Mouse (Mus musculus): ENCODE measurements around the gene Olfr1131.
"Not testable (repeated sequence)": the region's sequence is repeated elsewhere in the genome, so short reads cannot be mapped to it uniquely, and the experiment has no call there.

The Olfr1131 gene

DNA sequence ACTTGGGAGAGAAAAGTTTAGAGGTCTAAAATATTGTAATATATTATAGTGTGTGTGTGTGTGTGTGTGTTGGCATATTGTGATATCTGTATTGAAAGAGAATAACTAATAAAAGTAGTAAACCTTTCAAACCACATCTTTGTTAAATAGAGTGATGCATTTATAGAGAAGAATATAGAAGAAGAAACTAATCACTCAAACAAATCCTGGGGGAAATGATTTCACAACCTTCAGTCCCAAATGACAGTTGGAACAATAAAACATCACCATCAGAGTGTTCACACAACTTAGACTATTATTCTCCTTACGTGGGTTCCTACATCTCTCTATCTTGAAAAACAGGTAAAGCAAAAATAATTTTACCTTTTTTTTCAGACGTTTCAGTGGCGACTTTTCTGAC lies at the start of gene Olfr1131:
Gene Olfr1131 (plus strand): TSS at position 301 of the 400 bp plus-strand sequence.
- in situ Hi-C loops (cut with MboI): no loop called here

DNA sequence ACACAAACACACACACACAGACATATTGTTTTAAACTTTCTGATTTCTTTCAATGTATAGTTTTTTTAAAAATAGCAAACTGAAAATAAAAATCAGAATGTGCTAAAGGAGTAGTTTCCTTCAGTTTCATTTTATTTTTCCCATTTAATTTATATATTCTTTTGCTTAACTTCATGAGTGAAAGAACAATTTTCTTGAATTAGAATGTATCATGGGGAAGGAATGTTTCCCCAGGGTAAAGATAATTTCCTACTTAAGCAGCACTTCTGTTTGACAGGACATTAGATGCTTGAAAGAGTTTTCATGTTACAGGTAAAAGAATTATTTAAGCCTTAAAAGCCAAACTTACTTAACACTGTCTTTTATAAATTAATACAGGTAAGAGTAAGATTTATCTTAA lies 21.0 kb upstream of the Olfr1131 start, which contains the start of gene Olfr1130:
Gene Olfr1130 (plus strand): TSS at position 301 of the 400 bp plus-strand sequence.
- in situ Hi-C loops (cut with MboI): not testable (repeated sequence)

DNA sequence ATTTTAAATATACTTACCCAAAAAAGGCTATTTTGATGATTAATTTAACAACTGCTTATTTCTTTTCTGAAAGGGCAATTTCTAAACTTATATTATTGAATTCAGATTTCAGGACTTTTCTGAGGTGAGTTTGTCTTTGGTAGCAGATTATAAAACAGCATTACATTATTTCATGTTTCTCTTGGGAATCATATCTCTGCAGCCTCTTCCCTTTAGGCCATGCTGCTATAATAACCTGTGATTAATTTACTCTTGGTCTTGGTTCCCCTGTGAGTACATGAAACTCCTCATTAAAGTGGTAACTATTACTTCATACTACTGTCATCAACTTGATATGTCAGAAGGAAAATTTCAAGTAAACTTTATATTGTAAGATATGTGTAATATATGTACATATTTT lies 10.5 kb downstream of the Olfr1131 start, which contains the start of gene Olfr1132:
Gene Olfr1132 (minus strand): TSS at position 101 of the 400 bp plus-strand sequence.
- in situ Hi-C loops (cut with MboI): no loop called here

DNA sequence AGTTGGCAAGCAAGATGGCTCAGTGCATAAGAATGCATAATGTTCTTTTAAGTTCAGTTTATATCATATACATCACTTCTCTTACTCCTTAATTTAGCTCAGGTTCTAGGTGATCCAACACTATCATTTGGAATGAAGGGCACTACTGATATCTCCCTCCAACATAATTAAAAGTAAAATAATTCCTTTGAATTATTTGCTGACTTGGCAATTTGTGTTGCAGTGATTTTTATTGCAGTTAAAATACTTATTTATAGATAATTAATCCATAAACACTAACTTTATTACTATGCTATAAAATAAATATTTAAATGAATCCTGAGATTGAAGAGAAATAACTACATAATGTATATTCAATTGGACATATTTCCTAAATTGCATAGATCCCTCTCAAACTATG lies 15.5 kb downstream of the Olfr1131 start:
- in situ Hi-C loops (cut with MboI): no loop called here

DNA sequence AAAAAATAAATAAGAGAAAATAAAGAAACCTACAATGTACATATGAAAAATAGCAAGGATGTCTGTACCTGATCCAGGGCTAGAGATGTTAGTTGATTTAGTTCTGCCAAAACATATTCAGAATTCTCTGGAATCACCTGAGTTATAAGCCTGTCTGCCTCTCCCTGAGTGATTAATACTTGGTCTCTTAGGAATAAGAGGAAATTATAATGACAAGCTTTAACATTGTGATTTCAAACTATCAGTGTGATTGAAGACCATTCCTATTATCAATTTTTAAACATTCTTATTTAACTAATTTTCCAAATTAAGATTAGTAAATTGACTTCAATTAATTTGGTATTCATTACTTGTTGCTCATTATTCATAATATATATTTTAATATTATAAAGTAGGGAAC lies 20.4 kb downstream of the Olfr1131 start, which contains the start of gene Olfr1133:
Gene Olfr1133 (minus strand): TSS at position 101 of the 400 bp plus-strand sequence.
- in situ Hi-C loops (cut with MboI): no loop called here

DNA sequence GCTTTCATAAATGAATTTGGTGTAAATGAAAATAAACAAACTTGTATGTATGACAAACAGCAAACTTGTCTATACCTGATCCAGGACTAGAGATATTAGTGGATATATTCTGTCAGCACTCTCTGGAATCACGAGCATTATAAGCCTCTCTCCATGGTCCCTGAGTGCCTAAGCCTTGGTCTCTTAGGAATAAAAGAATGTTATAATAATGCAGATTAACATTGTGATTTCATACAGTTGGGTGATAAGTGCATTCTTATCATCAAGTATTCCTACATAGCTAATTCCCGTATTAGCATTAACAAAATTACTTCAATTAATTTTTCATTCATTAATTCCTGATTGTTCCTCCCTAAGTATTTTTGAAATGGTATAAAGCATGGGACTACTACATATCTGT lies 31.5 kb downstream of the Olfr1131 start, which contains the start of gene Olfr1134:
Gene Olfr1134 (minus strand): TSS at position 101 of the 400 bp plus-strand sequence.
- in situ Hi-C loops (cut with MboI): no loop called here

DNA sequence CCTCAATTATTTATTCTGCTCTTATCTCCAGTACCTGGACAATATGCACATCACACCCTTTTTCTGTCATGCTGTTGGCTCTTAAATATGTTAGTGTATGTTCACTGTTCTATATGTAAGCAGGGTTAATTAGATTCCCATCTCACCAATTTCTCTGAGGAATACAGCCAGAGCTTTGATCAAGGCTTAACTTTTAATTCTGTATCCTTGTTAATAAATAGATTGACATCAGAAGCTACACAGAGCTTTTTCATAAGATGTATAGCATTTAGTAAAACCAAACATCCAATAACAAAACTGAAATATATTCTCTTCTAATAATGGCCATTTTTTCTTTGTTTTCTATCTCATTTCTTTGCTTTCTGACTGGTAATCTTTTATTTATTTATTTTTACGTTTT lies 46.7 kb downstream of the Olfr1131 start, which contains the start of gene Olfr1135:
Gene Olfr1135 (minus strand): TSS at position 101 of the 400 bp plus-strand sequence.
- in situ Hi-C loops (cut with MboI): no loop called here

Data from mature B cell (primary cell).